Mouse (Mus musculus) liver, embryonic 16.5 days (tissue): ENCODE results near the gene Gm20390. TPM values are rescaled to one million over a fixed set of nuclear protein-coding genes. Genes with fewer than 3 reads are reported as not detected.

Experiments
- ATAC-seq: fragments of 200-750 bp; cut with Nextera tagmentation; 2 replicates; pipeline ENCODE4 v1.8.0; 2017; ENCODE audit warnings: low read depth, mild to moderate bottlenecking, moderate number of reproducible peaks, moderate library complexity
- H3K27ac ChIP-seq: fragments of 300-500 bp; sonication (generic); 2 replicates; pipeline ENCODE4 v1.5.1; 2014; ENCODE audit warnings: mild to moderate bottlenecking, low read length
- H3K27me3 ChIP-seq: fragments of 300-500 bp; sonication (generic); 2 replicates; pipeline ENCODE4 v1.6.1; 2014; ENCODE audit warnings: low read depth, low read length, mixed read lengths; ENCODE audit not compliant: control insufficient read depth, insufficient read depth
- H3K36me3 ChIP-seq: fragments of 300-500 bp; sonication (generic); 2 replicates; pipeline ENCODE4 v1.6.1; 2014; ENCODE audit warnings: mild to moderate bottlenecking; ENCODE audit not compliant: control insufficient read depth, insufficient read depth
- H3K4me1 ChIP-seq: fragments of 300-500 bp; sonication (generic); 2 replicates; pipeline ENCODE4 v1.6.1; 2014; ENCODE audit warnings: low read depth, low read length, mixed read lengths; ENCODE audit not compliant: control insufficient read depth
- H3K4me2 ChIP-seq: fragments of 300-500 bp; sonication (generic); 2 replicates; pipeline ENCODE4 v1.6.1; 2014; ENCODE audit warnings: low read depth, low read length, mixed read lengths
- H3K4me3 ChIP-seq: fragments of 300-500 bp; sonication (generic); 2 replicates; pipeline ENCODE4 v1.5.1; 2014; ENCODE audit warnings: low read depth, mild to moderate bottlenecking, low read length
- H3K9ac ChIP-seq: fragments of 300-500 bp; sonication (generic); 2 replicates; pipeline ENCODE4 v1.6.1; 2014; ENCODE audit warnings: low read depth, low read length
- H3K9me3 ChIP-seq: fragments of 300-500 bp; sonication (generic); replicated peaks from 2 replicates; pipeline ENCODE4 v1.6.1; 2016; ENCODE audit warnings: low read length; ENCODE audit not compliant: control insufficient read depth
- whole genome bisulfite sequencing: fragments of 180-500 bp; shearing (Covaris S2); extraction: QIAGEN DNeasy Blood & Tissue Kit; methylation state at CpG from one replicate; pipeline ENCODE4 v1.1.7; 2014; ENCODE audit not compliant: insufficient replicate concordance; 5-methylcytosine and 5-hydroxymethylcytosine counted together
- polyA plus RNA-seq: library from polyadenylated mRNA; unstranded; fragments of >200 nt; fragmentation: Nextera tagmentation; extraction: Ambion mirVana; gene quantifications from 2 replicates; pipeline ENCODE4 v1.2.1, GENCODE M21; 2015

Gm20390 gene
- polyA plus RNA-seq = 183 and 194 TPM in 2 replicates

GRCm38 (mm10) chr11:93968005-93968847 is at the start of gene Gm20390, which contains the start of gene Nme1:
TSS of gene Gm20390 (minus strand) at chr11:93968293.
TSS of gene Nme1 (minus strand) at chr11:93968521.
- Histone ChIP-seq H3K4me2 (peak within 1 kb of the TSS; percentile 91), H3K27ac (peak within 1 kb of the TSS; percentile 74), H3K9ac (peak within 1 kb of the TSS; percentile 79), H3K36me3 (peaks cover 12% of the 10 kb centered on the region), H3K4me3 (peak within 1 kb of the TSS; percentile 84), H3K9me3 (no peaks in the 10 kb centered on the region), H3K27me3 (no peaks in the 10 kb centered on the region), H3K4me1 (peaks cover 12% of the 10 kb centered on the region)
- under 1% methylated on average over 40 of the region's 40 CpGs for WGBS
- ATAC-seq = peak; percentile 95

GRCm38 (mm10) chr11:94003346-94003745 is 35.3 kb upstream of the Gm20390 start:
- Histone ChIP-seq H3K27me3 (no peaks in the 10 kb centered on the region), H3K4me1 (peaks cover 4% of the 10 kb centered on the region), H3K4me3 (no peak overlapping the region), H3K4me2 (no peak overlapping the region), H3K9ac (no peak overlapping the region), H3K36me3 (no peaks in the 10 kb centered on the region), H3K27ac (no peak overlapping the region), H3K9me3 (no peaks in the 10 kb centered on the region)
- WGBS = 64% methylated on average over 2 of the region's 2 CpGs
- ATAC-seq = no peak

GRCm38 (mm10) chr11:93999276-93999675 is 31.2 kb upstream of the Gm20390 start:
- Histone ChIP-seq H3K9me3 (no peaks in the 10 kb centered on the region), H3K9ac (no peak overlapping the region), H3K4me1 (peaks cover 19% of the 10 kb centered on the region), H3K36me3 (no peaks in the 10 kb centered on the region), H3K4me3 (no peak overlapping the region), H3K27me3 (no peaks in the 10 kb centered on the region), H3K4me2 (no peak overlapping the region), H3K27ac (no peak overlapping the region)
- no peak for ATAC-seq

GRCm38 (mm10) chr11:93997141-93997775 is 29.2 kb upstream of the Gm20390 start:
- ATAC-seq = no peak
- H3K9ac ChIP-seq = peak overlapping the region; percentile 95
- no peaks in the 10 kb centered on the region for H3K27me3 ChIP-seq
- peaks cover 20% of the 10 kb centered on the region for H3K4me1 ChIP-seq
- WGBS = 33% methylated on average over 13 of the region's 13 CpGs
- H3K27ac ChIP-seq = peak overlapping the region; percentile 95; the same call in 1 of the 2 replicates
- H3K4me3 ChIP-seq = peak overlapping the region; percentile 93
- peak overlapping the region; percentile 90 for H3K4me2 ChIP-seq
- no peaks in the 10 kb centered on the region for H3K9me3 ChIP-seq
- H3K36me3 ChIP-seq = no peaks in the 10 kb centered on the region

- H3K4me3 ChIP-seq = peak overlapping the region; percentile 93
- H3K4me2 ChIP-seq = peak overlapping the region; percentile 90
- H3K27me3 ChIP-seq = no peaks in the 10 kb centered on the region
- H3K4me1 ChIP-seq = peaks cover 20% of the 10 kb centered on the region
- no peaks in the 10 kb centered on the region for H3K9me3 ChIP-seq
- peak overlapping the region; percentile 95 for H3K9ac ChIP-seq
- peak overlapping the region; percentile 95 for H3K27ac ChIP-seq
- ATAC-seq = peak; percentile 4
- under 1% methylated on average over 58 of the region's 58 CpGs for WGBS
- H3K36me3 ChIP-seq = no peaks in the 10 kb centered on the region
Observed at GRCm38 (mm10) chr11:93996306-93997140, 28.4 kb upstream of the Gm20390 start.

- H3K9ac ChIP-seq = peak within 1 kb of the TSS; percentile 95
- H3K36me3 ChIP-seq = no peaks in the 10 kb centered on the region
- WGBS = under 1% methylated on average over 64 of the region's 70 CpGs
- H3K27me3 ChIP-seq = no peaks in the 10 kb centered on the region
- peak within 1 kb of the TSS; percentile 93 for H3K4me3 ChIP-seq
- no peaks in the 10 kb centered on the region for H3K9me3 ChIP-seq
- peaks cover 20% of the 10 kb centered on the region for H3K4me1 ChIP-seq
- H3K27ac ChIP-seq = peak within 1 kb of the TSS; percentile 99
- peak within 1 kb of the TSS; percentile 99 for H3K4me2 ChIP-seq
- peak; percentile 91 for ATAC-seq
Observed at GRCm38 (mm10) chr11:93995720-93996305, 27.7 kb upstream of the Gm20390 start, which contains the start of gene Spag9. TSS of gene Spag9 (plus strand) at chr11:93996091.

- no peaks in the 10 kb centered on the region for H3K9me3 ChIP-seq
- H3K36me3 ChIP-seq = no peaks in the 10 kb centered on the region
- peak overlapping the region; percentile 93 for H3K4me3 ChIP-seq
- WGBS = 1% methylated on average over 15 of the region's 15 CpGs
- H3K9ac ChIP-seq = peak overlapping the region; percentile 80
- H3K4me2 ChIP-seq = peak overlapping the region; percentile 99
- H3K4me1 ChIP-seq = peaks cover 20% of the 10 kb centered on the region
- ATAC-seq = peak; percentile 70
- H3K27ac ChIP-seq = peak overlapping the region; percentile 99
- no peaks in the 10 kb centered on the region for H3K27me3 ChIP-seq
Observed at GRCm38 (mm10) chr11:93995111-93995719, 27.1 kb upstream of the Gm20390 start.

GRCm38 (mm10) chr11:93994531-93994930 is 26.4 kb upstream of the Gm20390 start:
- Histone ChIP-seq H3K4me1 (peaks cover 20% of the 10 kb centered on the region), H3K27ac (peak overlapping the region; percentile 99)
- no peak for ATAC-seq

More at GRCm38 (mm10) chr11:93994531-93994930, 26.4 kb upstream of the Gm20390 start:
- H3K4me3 ChIP-seq = peak overlapping the region; percentile 93
- H3K36me3 ChIP-seq = no peaks in the 10 kb centered on the region
- H3K9ac ChIP-seq = peak overlapping the region; percentile 80
- H3K9me3 ChIP-seq = no peaks in the 10 kb centered on the region
- peak overlapping the region; percentile 99 for H3K4me2 ChIP-seq
- WGBS = 55% methylated on average over 5 of the region's 5 CpGs
- no peaks in the 10 kb centered on the region for H3K27me3 ChIP-seq
